Mouse (Mus musculus) forebrain, embryonic 12.5 days (tissue): ENCODE measurements at regions not wholly inside any gene's neighbourhood (a gene's known extent, or its start where the extent isn't known, plus 50 kb on each side); places are given as distances from the start of the nearest gene placed in this dataset.

Experiments used
- ATAC-seq: fragments of 200-750 bp; cut with Nextera tagmentation; 2 replicates; pipeline ENCODE4 v1.8.0; 2017; ENCODE audit warnings: moderate TSS enrichment; ENCODE audit not compliant: low FRiP score
- H3K27ac ChIP-seq: fragments of 300-500 bp; sonication (generic); 2 replicates; pipeline ENCODE4 v1.5.1; 2016; ENCODE audit warnings: mild to moderate bottlenecking
- H3K27me3 ChIP-seq: fragments of 300-500 bp; sonication (generic); 2 replicates; pipeline ENCODE4 v1.6.1; 2016; ENCODE audit warnings: mild to moderate bottlenecking
- H3K36me3 ChIP-seq: fragments of 300-500 bp; sonication (generic); replicated peaks from 2 replicates; pipeline ENCODE4 v1.6.1; 2016; ENCODE audit warnings: mild to moderate bottlenecking
- H3K4me1 ChIP-seq: fragments of 300-500 bp; sonication (generic); 2 replicates; pipeline ENCODE4 v1.6.1; 2016
- H3K4me2 ChIP-seq: fragments of 300-500 bp; sonication (generic); 2 replicates; pipeline ENCODE4 v1.6.1; 2016; ENCODE audit warnings: mild to moderate bottlenecking, moderate library complexity
- H3K4me3 ChIP-seq: fragments of 300-500 bp; sonication (generic); replicated peaks from 2 replicates; pipeline ENCODE4 v1.5.1; 2016; ENCODE audit warnings: mild to moderate bottlenecking
- H3K9ac ChIP-seq: fragments of 300-500 bp; sonication (generic); 2 replicates; pipeline ENCODE4 v1.6.1; 2016; ENCODE audit warnings: mild to moderate bottlenecking
- H3K9me3 ChIP-seq: fragments of 300-500 bp; sonication (generic); 2 replicates; pipeline ENCODE4 v1.6.1; 2016
- WGBS: fragments of 180-500 bp; shearing (Covaris S2); methylation state at CpG from one replicate; pipeline ENCODE4 v1.1.7; 2016; 5-methylcytosine and 5-hydroxymethylcytosine counted together

- Histone ChIP-seq H3K27me3 (no peaks in the 10 kb centered on the region), H3K4me3 (no peak overlapping the region), H3K4me1 (peaks cover 14% of the 10 kb centered on the region), H3K36me3 (no peaks in the 10 kb centered on the region), H3K9ac (no peak overlapping the region), H3K27ac (no peak overlapping the region), H3K9me3 (no peaks in the 10 kb centered on the region), H3K4me2 (no peak overlapping the region)
- 31% methylated on average over 6 of the region's 6 CpGs for WGBS
- peak; percentile 63 for ATAC-seq
These were observed 318.2 kb upstream of the Zeb2 start for GRCm38 (mm10) chr2:45435261-45435980.

GRCm38 (mm10) chr2:45434789-45435188 lies 317.6 kb upstream of the Zeb2 start:
- 87% methylated on average over 5 of the region's 5 CpGs for WGBS
- Histone ChIP-seq H3K36me3 (no peaks in the 10 kb centered on the region), H3K9ac (no peak overlapping the region), H3K4me3 (no peak overlapping the region), H3K4me2 (no peak overlapping the region), H3K4me1 (peaks cover 14% of the 10 kb centered on the region), H3K27ac (no peak overlapping the region), H3K27me3 (no peaks in the 10 kb centered on the region), H3K9me3 (no peaks in the 10 kb centered on the region)
- ATAC-seq: no peak

GRCm38 (mm10) chr2:45434169-45434568 lies 317.0 kb upstream of the Zeb2 start:
- no peak for ATAC-seq
- Histone ChIP-seq H3K9ac (no peak overlapping the region), H3K36me3 (no peaks in the 10 kb centered on the region), H3K27ac (no peak overlapping the region), H3K4me3 (no peak overlapping the region), H3K4me2 (no peak overlapping the region), H3K9me3 (no peaks in the 10 kb centered on the region), H3K4me1 (peaks cover 14% of the 10 kb centered on the region), H3K27me3 (no peaks in the 10 kb centered on the region)
- 89% methylated on average over 1 of the region's 1 CpGs for WGBS

GRCm38 (mm10) chr2:45431366-45431765 lies 314.2 kb upstream of the Zeb2 start:
- Histone ChIP-seq H3K27ac (no peak overlapping the region), H3K4me3 (no peak overlapping the region), H3K9ac (no peak overlapping the region), H3K4me1 (peaks cover 14% of the 10 kb centered on the region), H3K27me3 (no peaks in the 10 kb centered on the region), H3K4me2 (no peak overlapping the region), H3K36me3 (no peaks in the 10 kb centered on the region), H3K9me3 (no peaks in the 10 kb centered on the region)
- WGBS: 91% methylated on average over 4 of the region's 4 CpGs
- ATAC-seq: no peak

DNA sequence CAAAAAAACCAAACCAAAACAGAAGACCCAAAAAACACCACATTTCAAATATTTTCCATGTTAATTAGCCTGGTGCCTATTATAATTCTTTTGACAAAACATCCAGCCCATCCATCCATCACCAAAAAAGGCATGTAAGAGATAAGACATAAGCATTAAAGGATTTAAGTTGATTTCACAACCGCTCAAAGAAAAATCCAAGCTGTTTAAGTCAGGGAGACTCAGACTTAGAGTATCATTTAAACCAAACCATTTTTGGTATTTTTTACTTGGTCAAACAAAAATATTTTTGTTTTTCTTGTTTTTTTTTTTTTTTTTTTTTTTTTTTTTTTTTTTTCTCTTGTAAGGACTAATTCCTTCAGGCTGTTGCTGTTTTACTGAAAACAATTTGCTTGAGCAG lies 304.6 kb upstream of the Zeb2 start:
- no peak overlapping the region for H3K9ac ChIP-seq
- H3K27me3 ChIP-seq: no peaks in the 10 kb centered on the region
- no peak overlapping the region for H3K4me2 ChIP-seq
- WGBS: 93% methylated on average over 1 of the region's 1 CpGs
- no peaks in the 10 kb centered on the region for H3K36me3 ChIP-seq
- no peaks in the 10 kb centered on the region for H3K9me3 ChIP-seq
- no peak overlapping the region for H3K4me3 ChIP-seq
- H3K27ac ChIP-seq: no peak overlapping the region
- no peak for ATAC-seq
- no peaks in the 10 kb centered on the region for H3K4me1 ChIP-seq

DNA sequence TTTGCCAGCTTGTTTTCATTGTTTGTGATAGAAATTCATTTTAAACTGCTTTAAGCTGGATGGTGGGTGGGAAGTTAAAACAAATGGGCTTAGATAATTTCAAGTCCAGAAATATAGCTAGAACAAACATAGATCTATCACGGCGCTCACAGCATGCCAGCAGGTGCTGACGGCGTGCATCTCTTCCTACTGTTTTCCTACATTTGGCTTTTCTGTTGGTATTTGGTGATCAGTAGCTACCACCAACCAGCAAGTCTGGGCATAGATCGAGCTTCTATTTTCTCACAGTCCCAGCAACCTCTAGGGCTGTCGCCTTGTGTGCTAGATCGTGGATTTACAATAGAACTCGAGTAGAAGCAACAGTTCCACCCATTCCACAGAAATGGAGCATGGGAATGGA lies 290.9 kb upstream of the Zeb2 start:
- no peak overlapping the region for H3K4me2 ChIP-seq
- ATAC-seq: no peak
- WGBS: 93% methylated on average over 8 of the region's 8 CpGs
- H3K9ac ChIP-seq: no peak overlapping the region
- H3K27me3 ChIP-seq: no peaks in the 10 kb centered on the region
- no peaks in the 10 kb centered on the region for H3K9me3 ChIP-seq
- no peak overlapping the region for H3K4me3 ChIP-seq
- H3K27ac ChIP-seq: no peak overlapping the region
- no peaks in the 10 kb centered on the region for H3K36me3 ChIP-seq
- peaks cover 13% of the 10 kb centered on the region for H3K4me1 ChIP-seq

DNA sequence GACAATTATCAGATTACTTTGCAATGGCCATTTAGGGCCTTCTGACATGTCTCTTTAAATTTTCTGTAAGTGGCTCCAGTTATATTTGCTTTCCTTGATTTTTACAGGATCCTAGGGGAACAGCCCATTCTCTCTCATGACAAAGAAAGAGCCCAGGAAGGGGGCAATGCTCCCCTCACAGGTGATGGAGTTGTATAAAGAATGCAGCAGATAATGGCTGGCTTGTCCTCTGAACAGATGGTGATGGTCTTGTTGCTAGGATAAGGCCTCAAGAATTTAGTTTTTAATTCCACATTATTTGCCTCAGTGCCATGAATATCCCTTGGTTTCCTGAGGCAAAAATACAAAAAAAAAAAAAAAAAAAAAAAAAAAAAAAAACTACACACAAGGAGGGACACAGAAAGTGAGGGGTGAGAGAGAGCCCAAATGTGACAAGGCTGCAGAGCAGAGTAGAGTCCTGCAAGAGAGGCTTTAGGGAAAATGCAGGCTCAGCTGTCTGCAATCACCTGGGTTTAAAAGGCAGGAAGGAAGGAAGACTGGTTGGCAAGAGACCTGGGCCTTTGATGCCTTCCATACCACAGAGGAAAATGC lies 272.8 kb upstream of the Zeb2 start:
- H3K4me1 ChIP-seq: peaks cover 7% of the 10 kb centered on the region; the same call in 1 of the 2 replicates
- ATAC-seq: peak; percentile 60; the same call in 1 of the 2 replicates
- no peak overlapping the region for H3K27ac ChIP-seq
- H3K36me3 ChIP-seq: no peaks in the 10 kb centered on the region
- no peaks in the 10 kb centered on the region for H3K9me3 ChIP-seq
- no peak overlapping the region for H3K4me3 ChIP-seq
- H3K9ac ChIP-seq: no peak overlapping the region
- H3K4me2 ChIP-seq: no peak overlapping the region
- no peaks in the 10 kb centered on the region for H3K27me3 ChIP-seq

DNA sequence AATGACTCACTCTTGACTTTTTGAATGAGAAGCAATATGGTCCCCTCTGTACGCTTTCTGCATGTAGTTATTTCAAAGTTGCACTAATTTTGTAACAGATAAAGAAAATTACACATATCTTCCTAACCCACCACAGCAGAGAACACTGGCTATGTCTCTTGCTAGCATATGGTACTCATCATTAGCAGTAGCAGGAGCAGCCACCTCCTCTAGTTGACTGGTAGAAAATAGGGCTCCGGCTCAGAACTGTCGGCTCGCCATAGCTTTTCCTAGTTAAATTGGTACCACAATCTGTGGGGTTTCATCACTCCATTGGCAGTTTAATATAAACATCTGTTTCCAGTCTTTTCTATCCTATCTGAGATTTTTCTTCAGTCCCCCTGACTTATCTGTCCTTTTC lies 254.1 kb upstream of the Zeb2 start:
- no peak overlapping the region for H3K9ac ChIP-seq
- H3K9me3 ChIP-seq: no peaks in the 10 kb centered on the region
- no peaks in the 10 kb centered on the region for H3K4me1 ChIP-seq
- no peak overlapping the region for H3K4me3 ChIP-seq
- 81% methylated on average over 4 of the region's 4 CpGs for WGBS
- no peak overlapping the region for H3K27ac ChIP-seq
- no peak for ATAC-seq
- H3K4me2 ChIP-seq: no peak overlapping the region
- H3K36me3 ChIP-seq: no peaks in the 10 kb centered on the region
- no peaks in the 10 kb centered on the region for H3K27me3 ChIP-seq

- no peaks in the 10 kb centered on the region for H3K27me3 ChIP-seq
- no peak overlapping the region for H3K27ac ChIP-seq
- H3K4me3 ChIP-seq: no peak overlapping the region
- no peak overlapping the region for H3K4me2 ChIP-seq
- ATAC-seq: no peak
- no peaks in the 10 kb centered on the region for H3K36me3 ChIP-seq
- 79% methylated on average over 1 of the region's 1 CpGs for WGBS
- no peaks in the 10 kb centered on the region for H3K4me1 ChIP-seq
- no peaks in the 10 kb centered on the region for H3K9me3 ChIP-seq
- H3K9ac ChIP-seq: no peak overlapping the region
These were observed 253.4 kb upstream of the Zeb2 start for GRCm38 (mm10) chr2:45370615-45370968.

DNA sequence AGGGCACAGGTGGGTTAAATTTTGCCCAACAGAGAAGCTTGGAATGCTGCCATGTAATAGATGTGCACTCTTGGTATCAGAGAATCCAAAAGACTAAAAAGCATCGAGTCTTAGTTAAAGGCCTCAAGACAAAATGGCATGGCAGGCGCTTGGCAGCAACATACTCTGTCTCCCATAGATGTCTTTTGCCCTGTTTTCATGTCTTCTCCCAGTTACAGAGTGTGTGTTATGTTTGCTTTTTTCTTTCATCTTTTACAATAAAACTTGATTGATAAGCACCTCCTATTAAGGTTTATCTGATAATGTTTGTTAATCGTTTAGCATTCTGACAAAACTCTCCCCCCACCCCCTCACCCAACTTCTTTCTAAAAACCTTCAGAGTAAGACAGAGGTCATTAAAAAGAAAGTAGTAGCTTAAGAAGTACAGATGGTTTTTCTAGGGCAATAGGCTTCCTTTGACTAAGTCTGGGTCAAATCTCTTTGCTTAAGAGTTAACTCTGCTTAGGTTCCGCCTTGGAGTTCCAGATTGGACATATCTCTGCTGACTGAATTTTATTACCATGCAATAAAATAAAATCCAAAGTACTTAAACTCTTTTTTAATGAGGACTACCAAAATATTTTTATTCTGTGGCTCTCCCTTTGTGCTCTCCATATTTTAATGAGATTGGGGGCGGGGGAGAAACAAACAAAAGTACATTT lies 252.9 kb upstream of the Zeb2 start:
- no peak for ATAC-seq
- Histone ChIP-seq H3K27me3 (no peaks in the 10 kb centered on the region), H3K4me3 (no peak overlapping the region), H3K36me3 (no peaks in the 10 kb centered on the region), H3K4me2 (no peak overlapping the region), H3K27ac (no peak overlapping the region), H3K9ac (no peak overlapping the region), H3K4me1 (no peaks in the 10 kb centered on the region), H3K9me3 (no peaks in the 10 kb centered on the region)
- WGBS: 87% methylated on average over 5 of the region's 5 CpGs

DNA sequence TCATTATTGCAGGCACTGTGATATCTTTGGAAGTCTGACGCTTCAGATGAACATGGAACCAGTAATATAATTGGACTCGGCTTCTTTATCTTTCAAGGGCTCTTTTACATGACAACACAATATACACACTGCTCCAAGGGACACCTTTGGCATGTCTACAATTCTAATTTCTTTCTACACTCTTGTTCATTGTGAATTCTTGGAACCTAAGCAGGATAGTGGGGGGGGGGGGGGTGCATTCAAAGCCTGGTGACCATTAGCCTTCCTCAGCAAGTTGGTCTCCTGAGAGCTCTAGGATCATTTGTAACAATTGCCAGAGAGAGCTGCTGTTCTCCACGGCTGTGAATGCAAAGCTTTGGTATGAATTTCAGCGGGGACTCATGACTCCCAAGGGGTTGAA lies 252.2 kb upstream of the Zeb2 start:
- no peaks in the 10 kb centered on the region for H3K36me3 ChIP-seq
- H3K4me3 ChIP-seq: no peak overlapping the region
- no peaks in the 10 kb centered on the region for H3K4me1 ChIP-seq
- H3K27ac ChIP-seq: no peak overlapping the region
- no peaks in the 10 kb centered on the region for H3K9me3 ChIP-seq
- ATAC-seq: no peak
- no peak overlapping the region for H3K4me2 ChIP-seq
- no peak overlapping the region for H3K9ac ChIP-seq
- no peaks in the 10 kb centered on the region for H3K27me3 ChIP-seq
- WGBS: 66% methylated on average over 4 of the region's 4 CpGs

- WGBS: 89% methylated on average over 10 of the region's 10 CpGs
- no peak for ATAC-seq
- no peaks in the 10 kb centered on the region for H3K27me3 ChIP-seq
- H3K4me1 ChIP-seq: no peaks in the 10 kb centered on the region
- H3K36me3 ChIP-seq: no peaks in the 10 kb centered on the region
- no peaks in the 10 kb centered on the region for H3K9me3 ChIP-seq
- no peak overlapping the region for H3K27ac ChIP-seq
- H3K9ac ChIP-seq: no peak overlapping the region
- no peak overlapping the region for H3K4me3 ChIP-seq
- no peak overlapping the region for H3K4me2 ChIP-seq
These were observed 250.4 kb upstream of the Zeb2 start for GRCm38 (mm10) chr2:45367436-45368193.
